Mouse (Mus musculus) cerebellum, adult 2 months (tissue): ENCODE measurements around the gene Ghr.

Source experiments
- CTCF ChIP-seq: fragments of 200-500 bp; IDR thresholded peaks from 2 replicates; pipeline ENCODE4 v1.5.1; 2011; ENCODE audit warnings: low read depth, mild to moderate bottlenecking, control low read depth, low read length, moderate library complexity, borderline replicate concordance; ENCODE audit not compliant: insufficient read depth
- POLR2A ChIP-seq: fragments of 200-500 bp; IDR thresholded peaks from 2 replicates; pipeline ENCODE4 v1.6.1; 2011; ENCODE audit warnings: low read length, control low read depth, borderline replicate concordance; ENCODE audit not compliant: insufficient read depth

DNA sequence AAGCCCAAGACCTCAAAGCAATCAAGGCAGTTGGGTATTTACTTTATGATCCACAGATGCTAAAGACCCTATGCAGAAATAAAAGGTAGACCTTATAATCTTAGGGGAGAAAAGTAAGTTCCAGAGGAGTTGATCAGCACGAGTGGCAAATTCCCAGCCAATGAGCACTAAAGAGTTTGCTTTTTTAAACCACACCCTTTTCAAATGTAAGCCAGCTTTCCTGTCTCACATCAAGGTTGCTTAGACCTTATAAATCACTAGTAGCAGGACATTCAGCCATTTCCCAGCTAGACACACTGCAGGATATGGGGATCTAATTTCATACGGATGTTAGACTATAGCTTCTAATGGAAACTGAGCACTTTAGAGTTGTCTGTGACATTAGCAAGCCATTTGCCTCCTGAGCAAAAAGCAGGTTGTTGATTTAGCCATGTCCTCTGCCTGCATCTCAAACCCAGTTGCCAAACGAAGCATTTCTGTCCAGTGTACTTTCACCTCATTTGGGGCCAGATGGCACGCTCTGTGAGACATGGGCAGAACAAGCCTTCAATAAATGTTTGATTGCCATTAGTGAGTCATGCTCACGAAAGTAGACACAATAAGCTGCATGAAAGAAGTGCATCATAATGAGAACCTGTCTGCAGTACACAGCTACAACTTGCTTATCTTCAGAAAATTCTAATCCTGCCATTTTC, 4.9 kb downstream of the Ghr start:
- no peak for TF ChIP-seq CTCF
- TF ChIP-seq POLR2A: no peak
